Mouse (Mus musculus) macrophage (primary cell): ENCODE measurements at regions not wholly inside any gene's neighbourhood (a gene's known extent, or its start where the extent isn't known, plus 50 kb on each side); places are given as distances from the start of the nearest gene placed in this dataset.

Experiments used
- H3K27ac ChIP-seq: fragments of 350-480 bp; formaldehyde crosslinking; 2 replicates; pipeline ENCODE4 v1.9.0; 2021
- H3K36me3 ChIP-seq: fragments of 350-480 bp; formaldehyde crosslinking; 2 replicates; pipeline ENCODE4 v1.9.0; 2021; ENCODE audit errors: inconsistent target
- H3K4me3 ChIP-seq: fragments of 350-480 bp; formaldehyde crosslinking; 2 replicates; pipeline ENCODE4 v1.9.0; 2021; ENCODE audit errors: inconsistent target
- H3K79me2 ChIP-seq: fragments of 350-480 bp; formaldehyde crosslinking; 2 replicates; pipeline ENCODE4 v1.9.0; 2021; ENCODE audit errors: inconsistent target
- WGBS: methylation state at CpG from one replicate; pipeline ENCODE4 v1.1.7; 2026; ENCODE audit warnings: inconsistent platforms; ENCODE audit not compliant: missing documents; 5-methylcytosine and 5-hydroxymethylcytosine counted together

GRCm38 (mm10) chr17:47284236-47284635 is 84.5 kb upstream of the Mrps10 start:
- H3K27ac ChIP-seq: no peak overlapping the region
- peaks cover 13% of the 10 kb centered on the region; the same call in 1 of the 2 replicates for H3K36me3 ChIP-seq
- 96% methylated on average over 10 of the region's 11 CpGs for WGBS
- H3K79me2 ChIP-seq: no peaks in the 10 kb centered on the region; the same call in 1 of the 2 replicates
- H3K4me3 ChIP-seq: no peak overlapping the region

GRCm38 (mm10) chr17:47283158-47283557 is 85.5 kb upstream of the Mrps10 start:
- Histone ChIP-seq H3K4me3 (no peak overlapping the region), H3K27ac (no peak overlapping the region), H3K79me2 (no peaks in the 10 kb centered on the region; the same call in 1 of the 2 replicates), H3K36me3 (peaks cover 13% of the 10 kb centered on the region; the same call in 1 of the 2 replicates)
- WGBS: 86% methylated on average over 4 of the region's 4 CpGs

DNA sequence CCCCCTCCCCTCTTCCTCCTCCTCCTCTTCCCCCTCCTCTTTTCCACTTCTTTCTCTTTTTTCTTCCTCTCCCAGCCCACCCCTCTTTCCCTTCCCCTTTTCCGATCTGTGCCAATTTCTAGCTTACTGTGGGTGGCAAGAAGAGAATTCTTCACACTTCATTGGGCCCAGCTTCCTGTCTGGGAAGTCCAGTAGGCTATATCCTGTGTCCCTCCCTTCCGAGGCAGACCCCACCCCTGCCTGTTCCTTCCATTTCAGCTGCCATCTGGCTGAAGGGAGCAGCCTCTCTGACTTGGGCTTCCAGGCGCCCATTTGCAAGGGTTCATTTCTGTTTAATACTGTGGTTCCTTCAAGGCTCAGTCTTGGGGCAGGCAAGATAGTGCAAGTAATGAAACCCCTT is 86.2 kb upstream of the Mrps10 start:
- 94% methylated on average over 2 of the region's 3 CpGs for WGBS
- Histone ChIP-seq H3K27ac (no peak overlapping the region), H3K36me3 (peaks cover 6% of the 10 kb centered on the region; the same call in 1 of the 2 replicates), H3K79me2 (no peaks in the 10 kb centered on the region; the same call in 1 of the 2 replicates), H3K4me3 (no peak overlapping the region)

DNA sequence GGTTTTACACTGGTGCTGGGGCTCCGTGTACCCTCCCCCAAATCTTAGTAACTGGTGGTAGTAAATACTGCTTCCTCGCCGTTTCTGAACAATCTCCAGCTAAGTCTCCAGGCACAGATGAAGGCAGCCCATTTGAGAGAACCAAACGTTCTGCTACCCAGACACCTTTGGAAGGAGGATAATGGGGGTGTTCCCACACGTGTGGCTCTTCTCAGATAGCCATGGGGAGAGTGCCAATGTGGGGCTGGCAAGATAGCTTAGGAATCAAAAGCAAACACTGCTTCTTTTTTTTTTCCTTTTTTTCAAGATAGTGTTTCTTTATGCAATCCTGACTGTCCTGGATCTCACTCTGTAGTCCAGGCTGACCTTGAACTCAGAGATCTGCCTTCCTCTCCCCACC is 90.8 kb upstream of the Mrps10 start:
- H3K79me2 ChIP-seq: peaks cover 16% of the 10 kb centered on the region
- 100% methylated on average over 5 of the region's 5 CpGs for WGBS
- no peaks in the 10 kb centered on the region for H3K36me3 ChIP-seq
- no peak overlapping the region for H3K4me3 ChIP-seq
- H3K27ac ChIP-seq: no peak overlapping the region

- 85% methylated on average over 6 of the region's 6 CpGs for WGBS
- Histone ChIP-seq H3K4me3 (no peak overlapping the region), H3K36me3 (no peaks in the 10 kb centered on the region), H3K79me2 (peaks cover 16% of the 10 kb centered on the region), H3K27ac (no peak overlapping the region)
These were observed 92.0 kb upstream of the Mrps10 start for GRCm38 (mm10) chr17:47276639-47277038.

DNA sequence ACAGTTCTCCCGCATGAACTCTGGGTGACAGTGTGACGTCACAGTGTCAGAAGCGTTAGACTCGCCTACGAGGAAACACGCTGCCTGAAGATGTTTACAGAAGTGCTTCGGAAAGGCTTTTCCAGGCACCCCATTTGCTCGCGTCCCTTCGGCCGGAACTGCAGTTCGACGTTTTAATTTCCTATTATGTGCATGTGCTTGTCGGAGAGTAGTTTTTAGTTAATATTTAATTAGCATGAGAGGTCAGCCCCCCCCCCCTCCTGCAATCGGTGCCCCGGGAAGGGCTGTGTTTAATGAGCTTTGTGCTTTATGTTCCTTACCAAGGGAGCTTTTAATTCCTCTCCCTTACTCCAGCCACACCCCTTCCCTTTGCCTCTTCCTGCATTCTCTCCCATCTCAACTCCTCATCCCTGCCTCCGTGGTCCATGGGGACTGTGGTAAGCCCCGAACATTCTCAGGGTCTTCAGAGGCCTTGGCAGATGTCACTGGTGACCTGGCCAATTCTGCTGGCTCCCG is 92.8 kb upstream of the Mrps10 start:
- no peak overlapping the region for H3K4me3 ChIP-seq
- no peaks in the 10 kb centered on the region for H3K36me3 ChIP-seq
- H3K79me2 ChIP-seq: peaks cover 16% of the 10 kb centered on the region
- 91% methylated on average over 19 of the region's 19 CpGs for WGBS
- H3K27ac ChIP-seq: no peak overlapping the region

DNA sequence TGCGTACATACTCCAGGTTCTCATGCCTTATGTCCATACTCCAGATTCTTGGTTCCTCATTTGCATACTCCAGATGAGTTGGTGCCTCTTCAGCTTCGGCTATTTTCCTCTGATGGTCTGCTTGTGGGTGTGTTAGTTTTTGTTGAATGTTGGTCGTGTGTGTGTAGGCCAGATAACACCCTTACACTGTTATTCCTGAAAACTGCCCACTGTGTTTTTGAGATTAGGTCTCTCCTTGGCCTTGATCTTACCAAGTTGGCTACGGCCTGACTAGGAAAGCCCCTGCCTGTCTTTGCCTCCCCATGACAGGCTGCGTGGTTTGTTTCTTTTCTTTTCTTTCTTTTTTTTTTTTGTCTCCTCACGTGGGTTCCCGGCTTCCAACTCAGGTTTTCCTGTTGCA is 95.4 kb upstream of the Mrps10 start:
- H3K27ac ChIP-seq: no peak overlapping the region
- WGBS: 92% methylated on average over 7 of the region's 7 CpGs
- H3K36me3 ChIP-seq: no peaks in the 10 kb centered on the region
- no peak overlapping the region for H3K4me3 ChIP-seq
- H3K79me2 ChIP-seq: peaks cover 16% of the 10 kb centered on the region

DNA sequence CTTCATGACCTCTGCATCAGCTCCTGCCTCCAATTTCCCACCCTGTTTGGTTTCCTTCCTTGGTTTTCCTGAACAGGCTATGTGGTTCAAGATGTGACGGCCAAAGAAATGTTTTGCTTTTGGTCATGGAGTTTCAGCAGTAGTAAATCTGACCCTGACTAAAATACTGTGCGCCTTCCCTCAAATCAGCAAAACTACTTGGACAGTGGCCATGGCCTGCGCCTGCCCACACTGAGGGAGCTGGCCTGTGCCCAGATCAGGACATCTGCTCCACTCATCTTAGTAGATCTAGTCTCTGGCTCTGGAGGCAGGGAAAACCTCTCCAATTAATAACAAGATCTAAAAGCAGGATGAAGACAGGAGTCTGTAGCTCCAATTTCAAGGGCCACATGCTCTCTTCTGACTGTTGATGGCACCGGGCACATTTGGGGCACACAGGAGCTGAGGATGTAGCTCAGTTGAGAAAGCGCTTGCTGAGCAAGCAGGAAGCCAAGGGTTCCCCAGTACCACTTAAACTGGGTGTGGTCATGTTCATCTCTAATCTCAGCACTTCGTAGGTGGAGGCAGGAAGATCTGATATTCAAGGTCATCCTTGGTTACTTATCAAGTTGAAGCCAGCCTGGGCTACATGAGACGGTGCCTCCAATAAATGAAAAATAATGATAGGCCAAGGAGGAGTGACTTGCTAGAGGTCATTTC is 96.6 kb upstream of the Mrps10 start:
- H3K79me2 ChIP-seq: peaks cover 16% of the 10 kb centered on the region
- H3K27ac ChIP-seq: no peak overlapping the region
- no peak overlapping the region for H3K4me3 ChIP-seq
- WGBS: 93% methylated on average over 7 of the region's 7 CpGs
- no peaks in the 10 kb centered on the region for H3K36me3 ChIP-seq

GRCm38 (mm10) chr17:47269053-47269891 is 99.4 kb upstream of the Mrps10 start:
- peaks cover 32% of the 10 kb centered on the region for H3K79me2 ChIP-seq
- no peak overlapping the region for H3K27ac ChIP-seq
- H3K36me3 ChIP-seq: no peaks in the 10 kb centered on the region
- H3K4me3 ChIP-seq: no peak overlapping the region
- 86% methylated on average over 19 of the region's 19 CpGs for WGBS

DNA sequence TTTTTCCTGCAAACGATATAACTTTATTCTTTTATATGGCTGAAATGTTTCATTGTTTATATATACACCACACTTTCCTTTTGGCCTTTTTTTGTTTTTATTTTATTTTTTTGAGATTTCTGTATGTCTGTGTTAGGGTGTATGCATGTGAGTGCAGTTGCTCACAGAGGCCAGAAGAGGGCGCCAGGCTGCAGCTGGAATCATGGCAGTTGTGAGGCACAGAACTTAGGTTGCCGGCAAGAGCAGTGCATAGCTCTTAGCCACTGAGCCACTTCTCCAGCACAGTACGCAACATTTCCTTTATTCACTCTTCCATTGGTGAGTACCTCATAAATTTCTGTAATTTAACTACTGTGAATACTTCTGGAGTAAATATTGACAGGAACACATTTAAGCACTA is 100.8 kb upstream of the Mrps10 start:
- Histone ChIP-seq H3K79me2 (peaks cover 31% of the 10 kb centered on the region; the same call in 1 of the 2 replicates), H3K27ac (no peak overlapping the region), H3K4me3 (no peak overlapping the region), H3K36me3 (no peaks in the 10 kb centered on the region)
- WGBS: 92% methylated on average over 4 of the region's 4 CpGs

- 96% methylated on average over 13 of the region's 13 CpGs for WGBS
These were observed 101.6 kb upstream of the Mrps10 start for GRCm38 (mm10) chr17:47267076-47267475.

GRCm38 (mm10) chr17:47266335-47266734 is 102.4 kb upstream of the Mrps10 start:
- Histone ChIP-seq H3K27ac (no peak overlapping the region), H3K4me3 (no peak overlapping the region), H3K79me2 (peaks cover 46% of the 10 kb centered on the region; the same call in 1 of the 2 replicates), H3K36me3 (no peaks in the 10 kb centered on the region)
- 85% methylated on average over 7 of the region's 7 CpGs for WGBS

More at GRCm38 (mm10) chr17:47267076-47267475, 101.6 kb upstream of the Mrps10 start:
- no peak overlapping the region for H3K4me3 ChIP-seq
- peaks cover 39% of the 10 kb centered on the region; the same call in 1 of the 2 replicates for H3K79me2 ChIP-seq
- H3K36me3 ChIP-seq: no peaks in the 10 kb centered on the region
- no peak overlapping the region for H3K27ac ChIP-seq

DNA sequence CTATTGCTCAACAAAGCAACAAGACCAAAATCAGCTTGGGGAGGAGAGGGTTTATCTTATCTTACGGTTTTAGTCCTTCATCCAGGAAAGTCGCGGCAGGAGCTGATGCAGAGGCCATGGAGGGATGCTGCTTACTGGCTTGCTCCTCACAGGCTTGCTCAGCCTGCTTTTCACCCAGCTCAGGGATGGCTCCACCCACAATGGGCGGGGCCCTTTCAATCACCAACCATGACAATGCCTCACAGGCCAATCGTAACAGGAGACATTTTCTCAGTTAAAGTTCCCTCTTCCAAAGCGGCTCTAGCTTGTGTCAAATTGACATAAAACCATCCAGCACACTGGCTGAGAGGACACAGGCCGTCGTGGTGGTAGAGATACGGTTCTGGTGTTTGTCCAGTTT is 105.7 kb upstream of the Mrps10 start:
- H3K27ac ChIP-seq: no peak overlapping the region
- H3K36me3 ChIP-seq: no peaks in the 10 kb centered on the region
- no peak overlapping the region for H3K4me3 ChIP-seq
- 94% methylated on average over 9 of the region's 9 CpGs for WGBS
- H3K79me2 ChIP-seq: peaks cover 62% of the 10 kb centered on the region; the same call in 1 of the 2 replicates

- Histone ChIP-seq H3K79me2 (peaks cover 62% of the 10 kb centered on the region; the same call in 1 of the 2 replicates), H3K36me3 (no peaks in the 10 kb centered on the region), H3K27ac (no peak overlapping the region), H3K4me3 (no peak overlapping the region)
- WGBS: 73% methylated on average over 5 of the region's 5 CpGs
These were observed 106.5 kb upstream of the Mrps10 start for GRCm38 (mm10) chr17:47262141-47262540.

- Histone ChIP-seq H3K79me2 (peaks cover 55% of the 10 kb centered on the region; the same call in 1 of the 2 replicates), H3K4me3 (no peak overlapping the region), H3K27ac (no peak overlapping the region), H3K36me3 (no peaks in the 10 kb centered on the region)
- WGBS: 33% methylated on average over 2 of the region's 4 CpGs
These were observed 107.7 kb upstream of the Mrps10 start for GRCm38 (mm10) chr17:47260976-47261375.
